Mouse (Mus musculus) ES-E14 (cell line): ENCODE results near the gene Impdh1.

Experiments used
- CHD2 ChIP-seq: IDR thresholded peaks from 2 replicates; pipeline ENCODE4 v1.6.1; 2014; ENCODE audit warnings: mild to moderate bottlenecking, low read depth, low read length, inconsistent platforms
- HCFC1 ChIP-seq: IDR thresholded peaks from 2 replicates; pipeline ENCODE4 v1.6.1; 2012; ENCODE audit warnings: low read length, inconsistent platforms, borderline replicate concordance; ENCODE audit not compliant: insufficient read depth
- ZC3H11A ChIP-seq: IDR thresholded peaks from 2 replicates; pipeline ENCODE4 v1.6.1; 2012; ENCODE audit warnings: low read depth, mild to moderate bottlenecking, inconsistent platforms, low read length, borderline replicate concordance
- ZNF384 ChIP-seq: IDR thresholded peaks from 2 replicates; pipeline ENCODE4 v1.6.1; 2012; ENCODE audit warnings: low read depth, low read length, inconsistent platforms

DNA sequence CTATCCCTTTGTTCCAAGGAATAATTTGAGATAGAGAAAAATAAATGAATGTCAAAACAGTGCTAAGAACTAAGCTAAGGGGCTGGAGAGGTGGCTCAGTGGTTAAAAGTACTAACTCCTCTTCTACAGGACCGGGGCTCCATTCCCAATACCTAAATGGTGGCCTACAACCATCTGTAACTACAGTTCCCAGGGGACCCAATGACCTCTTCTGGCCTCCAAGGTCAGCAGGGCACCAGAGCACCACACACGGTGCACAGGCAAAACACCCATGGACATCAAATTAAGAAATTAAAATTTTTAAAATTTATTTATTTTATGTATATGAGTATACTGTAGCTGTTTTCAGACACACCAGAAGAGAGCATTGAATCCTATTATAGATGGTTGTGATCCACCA is 55.4 kb downstream of the Impdh1 start:
- no peak for TF ChIP-seq ZNF384
- TF ChIP-seq ZC3H11A = no peak
- TF ChIP-seq HCFC1 = no peak
- no peak for TF ChIP-seq CHD2
